Mouse (Mus musculus) heart, embryonic 10.5 days (tissue): ENCODE results near the gene Cwc25. TPM values are rescaled to one million over a fixed set of nuclear protein-coding genes. Genes with fewer than 3 reads are reported as not detected.

ENCODE experiments used
- DNase-seq: peaks from one replicate; pipeline ENCODE4 v3.0.0-alpha.2; 2017; ENCODE audit warnings: low spot score
- H3K27ac ChIP-seq: fragments of 300-500 bp; sonication (generic); 2 replicates; pipeline ENCODE4 v1.5.1; 2016; ENCODE audit warnings: mild to moderate bottlenecking
- H3K27me3 ChIP-seq: fragments of 300-500 bp; sonication (generic); 2 replicates; pipeline ENCODE4 v1.6.1; 2016; ENCODE audit warnings: mild to moderate bottlenecking; ENCODE audit not compliant: poor library complexity, insufficient read depth, severe bottlenecking
- H3K36me3 ChIP-seq: fragments of 300-500 bp; sonication (generic); 2 replicates; pipeline ENCODE4 v1.6.1; 2016; ENCODE audit warnings: mild to moderate bottlenecking, moderate library complexity
- H3K4me1 ChIP-seq: fragments of 300-500 bp; sonication (generic); 2 replicates; pipeline ENCODE4 v1.6.1; 2016; ENCODE audit warnings: mild to moderate bottlenecking
- H3K4me3 ChIP-seq: fragments of 300-500 bp; sonication (generic); 2 replicates; pipeline ENCODE4 v1.5.1; 2016; ENCODE audit warnings: mild to moderate bottlenecking, moderate library complexity
- H3K9me3 ChIP-seq: fragments of 300-500 bp; sonication (generic); 2 replicates; pipeline ENCODE4 v1.6.1; 2016; ENCODE audit warnings: mild to moderate bottlenecking, moderate library complexity
- WGBS: fragments of 180-500 bp; shearing (Covaris S2); methylation state at CpG from one replicate; pipeline ENCODE4 v1.1.7; 2016; 5-methylcytosine and 5-hydroxymethylcytosine counted together
- polyA plus RNA-seq: library from polyadenylated mRNA; unstranded; fragments of >200 nt; fragmentation: Nextera tagmentation; extraction: Ambion mirVana; gene quantifications from 2 replicates; pipeline ENCODE4 v1.2.1, GENCODE M21; 2016

Cwc25 gene
- polyA plus RNA-seq, result 11.6 and 17.0 TPM in 2 replicates

DNA sequence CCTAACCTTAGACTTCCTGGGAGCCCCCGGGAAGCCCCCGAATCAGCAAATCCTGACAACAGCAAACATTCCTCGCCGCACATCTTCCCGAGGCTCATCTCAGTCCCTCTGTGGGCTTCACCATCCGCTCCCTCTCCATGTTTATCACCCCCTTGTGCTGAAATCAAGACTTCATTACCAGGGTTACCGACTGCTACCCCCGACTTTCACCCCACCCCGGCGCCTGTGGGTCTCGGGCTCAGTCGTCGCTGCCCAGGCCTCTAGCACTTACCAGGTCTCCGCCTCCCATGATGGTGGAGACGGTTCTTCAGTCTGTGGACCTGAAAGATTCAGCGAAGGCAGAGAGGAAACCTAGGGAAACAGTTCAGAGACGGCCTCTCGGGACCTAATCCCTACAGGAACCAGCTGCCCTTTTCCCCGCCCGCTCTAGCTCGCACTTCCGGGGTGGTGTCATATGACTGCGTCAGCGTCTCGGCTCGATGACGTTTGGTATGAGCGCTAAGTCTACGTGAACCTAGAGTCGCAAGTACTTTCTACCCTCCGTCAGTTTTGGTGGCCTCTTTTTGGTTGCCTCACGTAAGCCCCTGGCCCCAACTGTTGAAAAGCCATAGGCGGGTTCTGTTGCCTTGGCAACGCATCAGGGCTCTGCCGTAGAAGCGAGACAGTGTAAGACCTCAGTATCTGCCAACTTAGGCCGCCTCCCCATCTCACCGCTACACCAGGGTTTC, at the start of gene Cwc25:
Gene Cwc25 (minus strand): TSS at position 403 of the 728 bp plus-strand sequence.
- WGBS, result under 1% methylated on average over 38 of the region's 38 CpGs

DNA sequence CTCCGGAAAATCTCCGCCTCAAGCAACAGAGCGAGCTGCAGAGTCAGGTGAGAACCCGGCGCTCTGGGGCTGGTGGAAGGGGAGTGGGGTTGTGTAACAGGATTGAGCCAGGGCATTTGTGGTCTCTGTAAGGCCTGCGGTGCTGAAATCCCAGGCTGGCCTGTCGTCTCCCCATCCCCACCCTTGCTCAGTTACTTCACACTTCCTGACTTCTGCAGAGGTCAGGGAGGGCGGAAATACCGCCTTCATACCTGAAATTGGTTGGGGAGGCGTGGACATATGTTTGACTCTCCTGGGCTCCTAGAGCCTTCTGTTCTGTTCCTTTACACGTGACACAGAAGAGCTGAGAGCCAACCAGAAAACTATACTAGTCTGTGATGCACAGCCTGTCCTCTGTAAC, 49.4 kb upstream of the Cwc25 start:
- H3K36me3 ChIP-seq, result peaks cover 49% of the 10 kb centered on the region
- H3K9me3 ChIP-seq, result no peaks in the 10 kb centered on the region
- 75% methylated on average over 11 of the region's 11 CpGs for WGBS
- H3K4me3 ChIP-seq, result no peak overlapping the region
- no peaks in the 10 kb centered on the region for H3K27me3 ChIP-seq
- H3K4me1 ChIP-seq, result peaks cover 99% of the 10 kb centered on the region
- H3K27ac ChIP-seq, result peak overlapping the region; percentile 45
- no peak for DNase-seq

More for the DNA sequence above, at the start of gene Cwc25:
- Histone ChIP-seq H3K9me3 (no peaks in the 10 kb centered on the region), H3K4me3 (peak within 1 kb of the TSS; percentile 95), H3K36me3 (peaks cover 33% of the 10 kb centered on the region), H3K4me1 (peaks cover 12% of the 10 kb centered on the region), H3K27me3 (no peaks in the 10 kb centered on the region), H3K27ac (peak within 1 kb of the TSS; percentile 94)
- DNase-seq, result peak; percentile 97

DNA sequence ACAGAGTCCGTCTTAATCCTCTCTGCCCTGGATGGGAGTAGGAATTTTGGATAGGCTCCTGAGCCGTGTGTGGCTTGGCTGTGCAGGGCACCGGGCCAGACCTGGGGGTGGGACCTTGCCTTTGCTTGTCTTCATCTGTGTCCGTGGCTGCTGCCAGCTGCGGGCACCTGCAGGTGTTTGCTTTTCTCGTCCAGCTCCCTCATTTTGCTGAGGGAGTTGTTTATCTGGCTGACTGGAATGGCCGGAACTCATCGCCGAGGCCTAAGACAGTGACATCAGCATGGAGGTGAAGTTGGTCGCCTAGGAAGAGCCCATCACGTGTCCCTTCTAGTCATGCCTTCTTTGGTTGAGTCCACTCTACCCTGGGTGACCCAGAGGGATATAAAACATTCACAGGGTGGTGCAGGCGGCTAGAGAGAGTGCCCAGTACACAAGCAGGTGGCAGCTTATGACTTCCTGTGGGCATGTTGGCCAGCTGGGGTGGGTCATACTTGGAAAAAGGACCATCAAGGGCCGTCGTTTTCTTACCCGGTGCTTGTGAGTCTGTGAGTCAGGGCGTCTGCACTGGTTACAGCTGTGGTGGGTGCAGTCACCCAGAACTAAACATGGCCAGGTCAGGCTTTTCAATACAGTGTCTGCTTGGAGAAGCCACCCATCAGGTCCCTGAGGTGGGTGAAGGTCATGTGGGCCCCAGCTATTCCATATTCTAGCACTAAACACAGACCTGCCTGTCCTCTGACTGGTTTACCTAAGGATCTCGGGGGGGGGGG, 47.6 kb upstream of the Cwc25 start:
- no peak for DNase-seq
- no peaks in the 10 kb centered on the region for H3K27me3 ChIP-seq
- no peak overlapping the region for H3K27ac ChIP-seq
- H3K36me3 ChIP-seq, result peaks cover 49% of the 10 kb centered on the region
- no peaks in the 10 kb centered on the region for H3K9me3 ChIP-seq
- WGBS, result 78% methylated on average over 17 of the region's 17 CpGs
- no peak overlapping the region; the same call in 1 of the 2 replicates for H3K4me3 ChIP-seq
- peaks cover 98% of the 10 kb centered on the region for H3K4me1 ChIP-seq

DNA sequence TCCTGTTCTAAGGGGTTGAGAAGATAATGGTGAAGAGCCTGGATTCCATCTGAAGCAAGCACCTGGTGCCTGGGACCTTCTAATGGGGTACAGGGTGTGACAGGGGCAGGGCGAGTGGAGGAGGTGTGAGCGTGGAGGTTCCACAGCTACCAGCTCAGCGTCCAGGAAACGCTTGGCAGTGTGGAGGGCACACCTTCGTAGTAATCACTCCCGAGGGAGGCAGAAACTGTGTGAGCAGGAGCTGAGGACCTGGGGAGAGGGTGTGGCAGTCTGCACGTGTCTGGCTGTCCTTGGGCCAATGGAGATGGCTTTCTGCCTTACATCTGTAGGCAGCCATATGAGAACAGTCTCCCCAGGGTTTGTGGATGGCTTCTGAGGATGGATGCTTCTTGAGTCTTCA, 46.7 kb upstream of the Cwc25 start:
- peak overlapping the region; percentile 69; the same call in 1 of the 2 replicates for H3K27ac ChIP-seq
- H3K4me3 ChIP-seq, result no peak overlapping the region
- H3K9me3 ChIP-seq, result no peaks in the 10 kb centered on the region
- peaks cover 54% of the 10 kb centered on the region for H3K36me3 ChIP-seq
- 45% methylated on average over 7 of the region's 7 CpGs for WGBS
- H3K27me3 ChIP-seq, result no peaks in the 10 kb centered on the region
- no peak for DNase-seq
- H3K4me1 ChIP-seq, result peaks cover 98% of the 10 kb centered on the region

DNA sequence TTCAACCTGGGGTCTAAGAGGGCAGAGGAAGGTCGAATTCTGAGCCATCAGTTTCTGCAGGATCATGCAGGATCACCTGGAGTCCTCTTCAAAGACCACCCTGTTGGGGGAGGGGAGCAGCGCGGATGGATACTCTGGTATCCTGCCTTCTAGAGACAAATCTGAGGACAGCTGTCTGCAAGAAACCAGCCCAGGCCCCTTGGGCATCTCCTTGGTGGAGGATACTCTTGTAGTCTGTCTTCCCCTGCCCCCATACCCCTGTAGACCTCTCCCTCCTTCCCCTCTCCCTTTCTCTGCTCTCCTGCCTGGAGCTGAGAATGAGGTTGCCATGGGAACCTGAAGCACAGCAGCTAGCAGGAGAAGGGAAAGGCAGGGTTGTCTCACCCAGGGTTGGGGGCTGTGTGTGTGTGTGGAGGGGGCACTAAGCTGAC, 46.1 kb upstream of the Cwc25 start:
- H3K27ac ChIP-seq, result peak overlapping the region; percentile 69
- peaks cover 57% of the 10 kb centered on the region for H3K36me3 ChIP-seq
- no peak for DNase-seq
- no peaks in the 10 kb centered on the region for H3K9me3 ChIP-seq
- H3K27me3 ChIP-seq, result no peaks in the 10 kb centered on the region
- H3K4me1 ChIP-seq, result peaks cover 98% of the 10 kb centered on the region
- peak overlapping the region; percentile 10; the same call in 1 of the 2 replicates for H3K4me3 ChIP-seq
- WGBS, result 42% methylated on average over 3 of the region's 3 CpGs

DNA sequence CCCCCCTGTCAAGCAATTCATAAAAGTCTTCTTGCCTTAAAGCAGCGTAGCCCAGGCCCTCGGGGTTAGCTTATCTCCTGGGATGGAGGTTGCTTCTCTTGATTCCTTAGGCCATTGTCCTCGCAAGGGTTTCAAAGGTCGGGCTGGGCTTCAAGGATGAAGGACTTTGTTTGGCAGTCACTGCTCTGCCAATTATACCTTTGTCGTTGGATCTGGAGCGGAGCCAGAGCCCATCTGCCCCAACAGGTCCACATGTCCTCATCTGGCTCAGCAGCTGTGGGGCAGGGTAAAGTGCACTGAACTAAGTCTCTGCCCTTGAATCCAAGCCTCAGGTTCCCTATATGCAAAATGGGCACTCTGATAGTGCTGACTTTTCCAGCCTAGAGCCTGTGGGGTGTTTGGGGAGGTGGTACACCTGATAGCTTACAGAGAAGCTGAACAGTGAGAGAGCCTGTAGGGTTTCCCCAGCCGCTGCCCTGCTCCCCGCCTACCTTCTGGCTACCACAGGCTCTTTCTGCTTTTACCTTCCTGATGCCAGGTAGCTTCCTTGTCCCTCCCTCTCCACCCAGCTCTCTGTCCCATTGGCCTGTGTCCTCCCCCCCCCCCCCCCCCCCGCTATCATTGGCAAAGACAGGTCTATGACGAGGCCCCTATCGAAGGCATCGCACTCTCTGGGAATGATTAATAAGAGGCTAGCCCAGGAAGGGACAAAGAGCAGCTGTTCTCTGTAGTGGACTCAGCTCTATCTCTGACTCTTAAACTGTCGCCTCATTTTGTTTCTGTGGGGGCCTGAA, 45.4 kb upstream of the Cwc25 start:
- DNase-seq, result no peak
- no peaks in the 10 kb centered on the region for H3K9me3 ChIP-seq
- 41% methylated on average over 12 of the region's 13 CpGs for WGBS
- no peaks in the 10 kb centered on the region for H3K27me3 ChIP-seq
- peaks cover 95% of the 10 kb centered on the region for H3K4me1 ChIP-seq
- H3K4me3 ChIP-seq, result peak overlapping the region; percentile 10; the same call in 1 of the 2 replicates
- H3K36me3 ChIP-seq, result peaks cover 60% of the 10 kb centered on the region
- peak overlapping the region; percentile 69 for H3K27ac ChIP-seq

DNA sequence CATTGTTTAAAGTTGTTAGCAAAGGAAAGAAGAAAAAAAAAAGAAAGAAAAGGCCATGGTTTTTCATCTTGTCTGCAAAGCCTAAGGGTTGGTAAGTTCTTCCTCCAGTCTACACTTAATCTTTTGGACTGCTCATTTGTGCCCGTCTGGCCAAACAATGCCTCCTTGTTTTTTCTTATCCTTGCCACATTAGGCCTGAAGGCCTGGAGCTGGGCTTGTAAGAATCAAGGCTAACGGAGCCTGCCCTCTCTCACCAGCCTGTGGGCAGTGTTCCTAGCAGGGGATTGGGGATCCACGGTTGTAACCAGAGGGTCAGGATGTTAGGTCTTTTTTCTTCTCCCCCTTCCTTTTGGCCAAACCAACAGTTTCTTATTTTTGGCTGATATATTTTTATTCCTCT, 44.6 kb upstream of the Cwc25 start:
- Histone ChIP-seq H3K36me3 (peaks cover 54% of the 10 kb centered on the region), H3K27ac (no peak overlapping the region), H3K9me3 (no peaks in the 10 kb centered on the region), H3K4me3 (no peak overlapping the region), H3K27me3 (no peaks in the 10 kb centered on the region), H3K4me1 (peaks cover 95% of the 10 kb centered on the region)
- no peak for DNase-seq
- whole genome bisulfite sequencing, result 45% methylated on average over 3 of the region's 3 CpGs

DNA sequence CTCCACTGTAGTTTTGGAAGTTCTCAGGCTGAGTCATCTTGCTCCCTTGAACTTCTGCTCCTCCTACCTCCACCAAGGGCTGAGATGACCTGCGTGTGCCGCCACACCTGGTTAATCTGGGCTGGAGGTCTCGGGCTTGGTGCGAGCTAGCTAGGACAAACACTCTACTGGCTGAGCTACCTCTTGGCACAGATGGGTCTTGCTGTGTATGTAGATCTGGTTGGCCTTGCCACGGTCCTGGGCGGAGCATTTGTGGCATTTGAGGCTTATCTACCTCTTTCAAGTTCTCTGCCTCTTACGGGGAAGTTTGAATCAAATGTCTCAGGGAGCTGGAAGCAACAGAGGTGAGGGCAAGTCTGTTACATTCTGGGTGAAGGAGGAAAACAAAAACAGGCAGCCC, 44.0 kb upstream of the Cwc25 start:
- no peak for DNase-seq
- no peak overlapping the region for H3K4me3 ChIP-seq
- H3K4me1 ChIP-seq, result peaks cover 95% of the 10 kb centered on the region
- H3K27ac ChIP-seq, result 0 out of 2 replicates have a peak overlapping the region, but pooled peaks have one; percentile 16
- 50% methylated on average over 7 of the region's 7 CpGs for WGBS
- peaks cover 48% of the 10 kb centered on the region for H3K36me3 ChIP-seq
- H3K27me3 ChIP-seq, result no peaks in the 10 kb centered on the region
- H3K9me3 ChIP-seq, result no peaks in the 10 kb centered on the region

DNA sequence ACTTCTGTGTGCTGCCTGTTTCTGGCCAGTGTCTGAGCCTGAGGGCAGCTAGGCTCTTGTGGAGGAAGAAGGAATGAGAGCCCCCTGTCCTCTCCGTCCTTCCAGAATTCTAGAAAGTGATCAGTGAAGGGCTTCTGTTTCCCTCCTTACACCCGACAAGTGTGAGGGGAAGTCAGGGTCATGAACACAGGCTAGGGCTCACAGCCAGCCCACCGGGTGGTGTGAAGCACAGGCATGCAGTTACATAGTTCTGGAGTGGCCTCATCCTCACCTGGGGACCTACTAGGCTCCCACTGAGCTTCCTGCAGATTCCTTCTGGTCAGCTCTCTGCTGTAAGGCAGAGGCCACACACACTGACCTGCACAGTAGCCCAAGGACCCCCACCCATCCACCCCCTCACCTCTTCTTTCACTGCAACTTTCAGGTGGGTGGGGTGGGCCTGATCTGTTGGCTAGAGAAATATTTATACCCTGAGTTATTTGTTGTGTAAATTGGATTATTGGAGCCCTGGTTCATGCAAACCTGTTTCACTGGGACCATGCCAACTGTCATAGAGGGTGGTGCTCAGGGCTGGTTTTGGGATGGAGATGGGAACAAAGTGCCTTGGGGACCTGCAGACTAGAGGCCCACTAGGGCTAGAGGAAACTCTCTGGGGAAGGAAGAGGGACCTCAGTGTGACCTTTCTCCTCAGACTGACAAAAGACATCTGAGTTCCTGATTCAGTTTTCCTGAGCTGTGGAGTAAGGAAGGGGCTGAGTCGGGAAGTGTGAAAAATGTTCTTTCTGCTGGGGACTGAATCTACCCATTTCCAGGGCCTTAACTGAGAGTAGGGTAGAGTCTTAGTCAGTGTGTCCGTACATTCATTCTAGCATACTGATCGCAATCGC, 43.1 kb upstream of the Cwc25 start:
- Histone ChIP-seq H3K27me3 (no peaks in the 10 kb centered on the region), H3K9me3 (no peaks in the 10 kb centered on the region), H3K27ac (peak overlapping the region; percentile 77), H3K36me3 (peaks cover 40% of the 10 kb centered on the region), H3K4me3 (no peak overlapping the region), H3K4me1 (peaks cover 95% of the 10 kb centered on the region)
- 54% methylated on average over 7 of the region's 7 CpGs for WGBS
- no peak for DNase-seq

DNA sequence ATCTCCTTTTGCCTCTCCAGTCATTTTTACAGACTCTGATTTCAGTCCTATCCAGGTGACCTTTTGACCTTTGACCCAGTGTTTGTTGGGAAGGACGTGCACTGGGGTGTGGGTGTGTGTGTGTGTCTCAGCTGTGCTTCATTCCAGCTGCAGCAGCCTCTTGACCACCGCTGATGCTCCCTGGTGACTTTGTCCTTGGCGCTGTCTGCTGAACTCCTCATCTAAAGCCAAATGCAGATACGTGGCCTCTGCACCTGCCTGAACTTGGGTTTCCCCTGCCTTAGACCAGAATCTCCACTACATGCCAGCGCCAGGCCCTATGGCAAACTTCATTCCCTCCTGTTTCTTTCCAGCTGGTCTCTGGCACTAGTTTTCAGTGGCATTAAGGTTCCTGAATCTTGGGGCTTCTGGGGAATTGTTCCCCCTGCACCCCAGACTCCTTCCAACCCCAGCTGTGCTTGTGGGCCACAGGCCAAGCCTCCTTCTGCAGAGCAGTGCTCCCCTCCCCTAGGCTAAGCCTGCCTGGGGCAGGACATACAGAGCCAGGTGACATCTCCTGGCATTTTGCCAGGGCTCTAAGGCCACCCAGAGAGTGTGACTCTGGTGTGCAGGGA, 42.4 kb upstream of the Cwc25 start:
- H3K27ac ChIP-seq, result peak overlapping the region; percentile 77
- DNase-seq, result no peak

DNA sequence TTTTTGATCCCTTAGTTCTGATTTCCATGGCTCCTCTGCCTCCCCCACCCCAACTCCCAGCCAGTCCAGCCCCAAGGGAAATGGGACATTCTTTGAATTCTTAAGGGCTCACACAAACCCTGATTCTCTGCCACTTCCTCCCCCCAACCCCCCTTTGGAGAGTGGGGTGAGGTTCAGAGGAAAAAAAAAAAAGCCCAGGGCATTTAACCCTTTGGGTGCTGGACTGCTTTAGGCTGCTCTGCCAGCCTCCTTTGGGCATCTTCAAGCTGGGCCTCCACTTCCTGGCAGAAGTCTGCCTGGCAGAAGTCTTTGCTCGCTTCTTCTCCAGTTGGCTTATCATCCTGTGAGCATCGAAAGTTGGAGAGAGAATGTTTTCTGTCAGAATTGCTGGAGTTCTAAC, 41.7 kb upstream of the Cwc25 start:
- 51% methylated on average over 2 of the region's 2 CpGs for WGBS
- DNase-seq, result no peak
- Histone ChIP-seq H3K9me3 (no peaks in the 10 kb centered on the region), H3K36me3 (peaks cover 26% of the 10 kb centered on the region), H3K4me1 (peaks cover 90% of the 10 kb centered on the region), H3K4me3 (0 out of 2 replicates have a peak overlapping the region, but pooled peaks have one; percentile 9), H3K27me3 (no peaks in the 10 kb centered on the region), H3K27ac (peak overlapping the region; percentile 77)

More for the DNA sequence above, 42.4 kb upstream of the Cwc25 start:
- H3K36me3 ChIP-seq, result peaks cover 32% of the 10 kb centered on the region
- H3K4me1 ChIP-seq, result peaks cover 95% of the 10 kb centered on the region
- WGBS, result 45% methylated on average over 5 of the region's 5 CpGs
- 0 out of 2 replicates have a peak overlapping the region, but pooled peaks have one; percentile 9 for H3K4me3 ChIP-seq
- H3K9me3 ChIP-seq, result no peaks in the 10 kb centered on the region
- H3K27me3 ChIP-seq, result no peaks in the 10 kb centered on the region
